Mouse (Mus musculus): ENCODE data around the gene Fam69a. TPM values are rescaled to one million over a fixed set of nuclear protein-coding genes. Genes with fewer than 3 reads are reported as not detected.
"Not testable (repeated sequence)": the region's sequence is repeated elsewhere in the genome, so short reads cannot be mapped to it uniquely, and the experiment has no call there.

Fam69a gene
- total and polyA plus RNA-seq, 2 experiments from 2014 or later, result 28.8 to 79.5 TPM

- no peak for ATAC-seq
- TF ChIP-seq CTCF (IDR thresholded peaks at IDR 0.05; ENCODE audit: low read depth), result no peak
- no peaks in the 10 kb centered on the region for H3K9me3 ChIP-seq (ENCODE audit: low read length)
- no peaks in the 10 kb centered on the region for H3K4me1 ChIP-seq (ENCODE audit: insufficient read depth, low read length)
- DNase-seq (ENCODE audit: low spot score), result no peak
- H3K27me3 ChIP-seq (ENCODE audit: insufficient read depth, low read length), result no peaks in the 10 kb centered on the region
- H3K4me3 ChIP-seq (ENCODE audit: low read length), result no peak overlapping the region
- 79% methylated on average over 1 of the region's 1 CpGs for WGBS
- H3K9ac ChIP-seq (replicated peaks; ENCODE audit: low read length), result no peak overlapping the region
- H3K4me2 ChIP-seq (ENCODE audit: low read depth, low read length), result no peak overlapping the region
- no peaks in the 10 kb centered on the region for H3K36me3 ChIP-seq (ENCODE audit: insufficient read depth, low read length)
- no peak overlapping the region for H3K27ac ChIP-seq
Observed at GRCm38 (mm10) chr5:107896265-107896664, 90.6 kb downstream of the Fam69a start.

GRCm38 (mm10) chr5:107894676-107895075 is 92.2 kb downstream of the Fam69a start:
- DNase-seq (ENCODE audit: low spot score) (no peak), ATAC-seq (no peak)
- no peak overlapping the region for H3K9ac ChIP-seq (replicated peaks; ENCODE audit: low read length)
- H3K4me2 ChIP-seq (ENCODE audit: low read depth, low read length), result no peak overlapping the region
- no peaks in the 10 kb centered on the region for H3K4me1 ChIP-seq (ENCODE audit: insufficient read depth, low read length)
- H3K9me3 ChIP-seq (ENCODE audit: low read length), result no peaks in the 10 kb centered on the region
- TF ChIP-seq CTCF (IDR thresholded peaks at IDR 0.05; ENCODE audit: low read depth), result no peak
- H3K36me3 ChIP-seq (ENCODE audit: insufficient read depth, low read length), result no peaks in the 10 kb centered on the region
- 64% methylated on average over 7 of the region's 7 CpGs for WGBS
- H3K4me3 ChIP-seq (ENCODE audit: low read length), result no peak overlapping the region
- H3K27me3 ChIP-seq (ENCODE audit: insufficient read depth, low read length), result no peaks in the 10 kb centered on the region
- H3K27ac ChIP-seq, result no peak overlapping the region

- not testable (repeated sequence) for H3K4me1 ChIP-seq (ENCODE audit: insufficient read depth, low read length); DNase-seq (ENCODE audit: low spot score)
- WGBS, result no CpG with 5 or more reads among the region's 1 CpGs
Observed at GRCm38 (mm10) chr5:107891515-107891914, 95.4 kb downstream of the Fam69a start.

GRCm38 (mm10) chr5:107889994-107890888 is 96.6 kb downstream of the Fam69a start:
- peak; percentile 84; the same call in 1 of the 2 replicates for ATAC-seq
- Histone ChIP-seq H3K9me3 (ENCODE audit: low read length) (no peaks in the 10 kb centered on the region), H3K27ac (peak overlapping the region; percentile 45; the same call in 1 of the 2 replicates), H3K9ac (replicated peaks; ENCODE audit: low read length) (no peak overlapping the region), H3K36me3 (ENCODE audit: insufficient read depth, low read length) (no peaks in the 10 kb centered on the region), H3K4me3 (ENCODE audit: low read length) (no peak overlapping the region), H3K27me3 (ENCODE audit: insufficient read depth, low read length) (no peaks in the 10 kb centered on the region), H3K4me2 (ENCODE audit: low read depth, low read length) (no peak overlapping the region), H3K4me1 (ENCODE audit: insufficient read depth, low read length) (no peaks in the 10 kb centered on the region)
- TF ChIP-seq CTCF (IDR thresholded peaks at IDR 0.05; ENCODE audit: low read depth), result no peak
- WGBS, result 53% methylated on average over 9 of the region's 9 CpGs
- peak; percentile 68 for DNase-seq (ENCODE audit: low spot score)

More at GRCm38 (mm10) chr5:107891515-107891914, 95.4 kb downstream of the Fam69a start:
- not testable (repeated sequence) for H3K36me3 ChIP-seq (ENCODE audit: insufficient read depth, low read length); H3K4me3 ChIP-seq (ENCODE audit: low read length); H3K9ac ChIP-seq (replicated peaks; ENCODE audit: low read length); ATAC-seq; H3K27ac ChIP-seq; H3K27me3 ChIP-seq (ENCODE audit: insufficient read depth, low read length); H3K9me3 ChIP-seq (ENCODE audit: low read length); H3K4me2 ChIP-seq (ENCODE audit: low read depth, low read length)
- peak; percentile 63 for TF ChIP-seq CTCF (IDR thresholded peaks at IDR 0.05; ENCODE audit: low read depth)

- 84% methylated on average over 5 of the region's 5 CpGs for WGBS
- no peak overlapping the region for H3K27ac ChIP-seq
- DNase-seq (ENCODE audit: low spot score) (no peak), ATAC-seq (no peak)
- TF ChIP-seq CTCF (IDR thresholded peaks at IDR 0.05; ENCODE audit: low read depth), result no peak
- no peak overlapping the region for H3K4me2 ChIP-seq (ENCODE audit: low read depth, low read length)
- H3K27me3 ChIP-seq (ENCODE audit: insufficient read depth, low read length), result no peaks in the 10 kb centered on the region
- H3K4me1 ChIP-seq (ENCODE audit: insufficient read depth, low read length), result no peaks in the 10 kb centered on the region
- no peaks in the 10 kb centered on the region for H3K9me3 ChIP-seq (ENCODE audit: low read length)
- no peak overlapping the region for H3K9ac ChIP-seq (replicated peaks; ENCODE audit: low read length)
- H3K36me3 ChIP-seq (ENCODE audit: insufficient read depth, low read length), result no peaks in the 10 kb centered on the region
- no peak overlapping the region for H3K4me3 ChIP-seq (ENCODE audit: low read length)
Observed at GRCm38 (mm10) chr5:107880710-107881109, 106.2 kb downstream of the Fam69a start.

- H3K27ac ChIP-seq, result no peak overlapping the region
Observed at GRCm38 (mm10) chr5:107877053-107877452, 109.8 kb downstream of the Fam69a start.

GRCm38 (mm10) chr5:107875261-107875611 is 111.6 kb downstream of the Fam69a start:
- no peaks in the 10 kb centered on the region for H3K4me1 ChIP-seq (ENCODE audit: insufficient read depth, low read length)
- H3K9me3 ChIP-seq (ENCODE audit: low read length), result no peaks in the 10 kb centered on the region
- TF ChIP-seq CTCF (IDR thresholded peaks at IDR 0.05; ENCODE audit: low read depth), result no peak
- no peak overlapping the region for H3K9ac ChIP-seq (replicated peaks; ENCODE audit: low read length)
- no peak overlapping the region for H3K27ac ChIP-seq
- H3K4me2 ChIP-seq (ENCODE audit: low read depth, low read length), result no peak overlapping the region
- no peak overlapping the region for H3K4me3 ChIP-seq (ENCODE audit: low read length)
- no peaks in the 10 kb centered on the region for H3K36me3 ChIP-seq (ENCODE audit: insufficient read depth, low read length)
- H3K27me3 ChIP-seq (ENCODE audit: insufficient read depth, low read length), result no peaks in the 10 kb centered on the region
- ATAC-seq (no peak), DNase-seq (ENCODE audit: low spot score) (no peak)

More at GRCm38 (mm10) chr5:107877053-107877452, 109.8 kb downstream of the Fam69a start:
- TF ChIP-seq CTCF (IDR thresholded peaks at IDR 0.05; ENCODE audit: low read depth), result no peak
- no peak overlapping the region for H3K4me2 ChIP-seq (ENCODE audit: low read depth, low read length)
- ATAC-seq (no peak), DNase-seq (ENCODE audit: low spot score) (no peak)
- no peak overlapping the region for H3K4me3 ChIP-seq (ENCODE audit: low read length)
- no peaks in the 10 kb centered on the region for H3K4me1 ChIP-seq (ENCODE audit: insufficient read depth, low read length)
- 84% methylated on average over 1 of the region's 1 CpGs for WGBS
- no peaks in the 10 kb centered on the region for H3K27me3 ChIP-seq (ENCODE audit: insufficient read depth, low read length)
- no peaks in the 10 kb centered on the region for H3K9me3 ChIP-seq (ENCODE audit: low read length)
- no peak overlapping the region for H3K9ac ChIP-seq (replicated peaks; ENCODE audit: low read length)
- H3K36me3 ChIP-seq (ENCODE audit: insufficient read depth, low read length), result no peaks in the 10 kb centered on the region

Data from hindbrain, postnatal 0 days (tissue).